Mouse (Mus musculus) adrenal gland, adult 8-10 months (tissue): Measurements from ENCODE around the gene Efcab10. TPM values are rescaled to one million over a fixed set of nuclear protein-coding genes. Genes with fewer than 3 reads are reported as not detected.
A peak's percentile ranks its signal among the peaks of the same experiment; 100 is the strongest.

Experiments used
- DNase-seq: peaks from one replicate; pipeline ENCODE4 v3.0.0; 2022
- total RNA-seq, 4 experiments: library from RNA; stranded (reverse); gene quantifications; 2 replicates each; pipeline ENCODE4 v1.2.4; 2022

Gene Efcab10
- total RNA-seq, result under 1 TPM; 0.52 to 0.92 (median 0.84) TPM

GRCm38 (mm10) chr12:33394804-33395623 is at the start of gene Efcab10:
Efcab10 (plus strand) TSS chr12:33394854.
- no peak for DNase-seq

DNA sequence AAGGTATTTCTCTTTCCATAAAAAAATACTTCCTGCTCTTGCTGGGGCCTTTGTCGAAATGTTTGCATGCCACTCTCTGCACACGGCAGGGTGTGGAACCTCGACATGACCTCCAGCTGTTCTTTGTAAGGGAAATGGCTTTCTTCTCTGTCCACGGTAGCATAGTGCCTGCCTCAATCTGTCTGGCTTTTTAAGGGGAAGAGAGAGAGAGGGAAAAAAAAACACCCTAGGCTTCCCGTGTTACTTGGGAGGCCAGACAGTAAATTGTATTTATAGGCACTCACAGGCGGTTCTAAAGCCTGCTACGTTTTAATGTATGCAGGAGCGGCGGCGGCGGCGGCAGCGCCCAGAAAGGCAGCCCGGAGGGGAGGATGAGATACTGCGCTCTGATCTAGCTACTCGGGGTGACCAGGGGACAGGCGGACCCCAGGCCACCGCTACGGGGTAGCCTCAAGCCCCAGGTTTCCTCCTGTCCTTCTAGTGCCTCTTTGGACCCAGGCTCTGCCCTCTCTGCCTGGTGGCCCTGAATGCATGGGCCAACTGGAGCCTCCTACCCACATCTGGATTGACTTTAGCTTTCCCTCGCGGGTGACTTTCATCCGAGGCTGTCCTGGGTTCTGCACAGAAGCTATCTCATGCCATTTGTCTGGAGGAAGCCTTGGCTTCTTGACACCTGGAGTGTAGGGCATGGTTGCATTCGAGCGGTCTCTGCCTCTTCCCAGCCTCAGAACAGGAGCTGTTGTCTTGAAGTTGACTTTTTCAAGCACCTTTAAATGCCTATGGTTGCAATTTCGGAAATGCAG is 49.5 kb upstream of the Efcab10 start:
- DNase-seq, result no peak

DNA sequence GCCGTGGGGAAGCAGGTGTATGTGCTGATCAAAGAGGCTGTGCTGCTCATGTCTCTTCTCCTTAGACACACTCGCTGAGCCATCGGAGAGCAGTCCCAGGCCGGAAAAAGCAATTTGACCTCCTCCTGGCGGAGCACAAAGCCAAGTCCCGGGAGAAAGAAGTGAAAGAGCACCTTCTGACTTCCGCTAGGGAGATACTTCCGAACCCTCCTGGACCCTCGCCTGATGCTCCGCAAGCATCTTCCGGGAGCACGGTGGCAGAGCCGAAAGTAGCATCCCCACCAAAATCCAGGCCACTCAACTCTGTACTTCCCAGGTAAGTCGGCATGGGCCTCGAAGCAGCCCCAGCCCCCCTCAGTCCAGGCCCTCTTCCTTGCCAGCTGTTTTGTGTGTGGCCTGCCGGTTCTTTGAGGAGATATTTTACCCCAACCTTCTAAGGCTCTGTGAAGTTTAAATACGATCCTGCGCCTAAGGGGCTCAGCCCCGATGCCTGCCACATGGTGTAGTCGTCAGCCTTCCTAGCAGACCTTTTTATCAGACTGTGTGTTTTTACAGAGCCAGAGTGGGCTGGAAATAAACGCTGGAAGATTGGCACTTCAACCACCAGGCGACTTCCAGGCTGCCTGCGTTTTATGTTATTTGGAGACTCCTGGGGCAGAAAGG is 48.8 kb upstream of the Efcab10 start:
- no peak for DNase-seq

DNA sequence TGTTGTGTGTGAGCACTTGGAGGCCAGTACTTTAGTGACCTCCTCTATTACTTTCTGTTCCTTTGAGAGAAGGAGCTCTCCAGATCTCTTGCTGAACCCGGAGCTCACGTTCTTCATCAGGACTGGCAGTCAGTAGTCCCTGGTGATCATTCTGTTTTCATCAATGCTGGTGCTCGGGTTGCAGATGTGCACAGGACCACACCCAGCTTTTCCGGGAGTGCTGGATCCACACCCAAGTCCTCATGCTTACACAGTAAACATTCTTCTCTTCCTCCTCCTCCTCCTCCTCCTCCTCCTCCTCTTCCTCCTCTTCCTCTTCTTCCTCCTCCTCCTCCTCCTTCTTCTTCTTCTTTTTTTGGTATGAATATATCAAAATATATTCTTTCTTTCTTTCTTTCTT is 42.0 kb upstream of the Efcab10 start:
- DNase-seq, result no peak

DNA sequence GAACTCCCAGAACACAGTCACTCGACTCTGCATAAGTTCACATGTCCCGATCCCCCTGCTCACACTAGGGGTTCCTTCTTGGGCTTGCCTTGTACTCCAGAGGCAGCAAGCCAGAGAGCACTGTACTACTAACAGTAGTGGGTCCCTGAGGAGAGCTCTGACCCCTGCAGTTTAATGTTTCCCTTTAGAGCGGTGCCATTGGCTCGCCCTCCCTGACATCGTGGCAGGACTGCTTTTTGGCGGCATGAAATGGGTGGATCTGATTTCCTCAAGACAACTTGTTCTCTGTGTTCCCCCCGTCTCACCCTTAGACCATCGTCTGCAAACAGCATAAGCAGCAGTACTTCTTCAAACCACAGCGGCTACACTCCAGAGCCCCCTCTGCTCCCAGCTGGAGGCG is 36.3 kb upstream of the Efcab10 start:
- DNase-seq, result no peak

- no peak for DNase-seq
These were observed 35.4 kb upstream of the Efcab10 start for GRCm38 (mm10) chr12:33359209-33359608.

DNA sequence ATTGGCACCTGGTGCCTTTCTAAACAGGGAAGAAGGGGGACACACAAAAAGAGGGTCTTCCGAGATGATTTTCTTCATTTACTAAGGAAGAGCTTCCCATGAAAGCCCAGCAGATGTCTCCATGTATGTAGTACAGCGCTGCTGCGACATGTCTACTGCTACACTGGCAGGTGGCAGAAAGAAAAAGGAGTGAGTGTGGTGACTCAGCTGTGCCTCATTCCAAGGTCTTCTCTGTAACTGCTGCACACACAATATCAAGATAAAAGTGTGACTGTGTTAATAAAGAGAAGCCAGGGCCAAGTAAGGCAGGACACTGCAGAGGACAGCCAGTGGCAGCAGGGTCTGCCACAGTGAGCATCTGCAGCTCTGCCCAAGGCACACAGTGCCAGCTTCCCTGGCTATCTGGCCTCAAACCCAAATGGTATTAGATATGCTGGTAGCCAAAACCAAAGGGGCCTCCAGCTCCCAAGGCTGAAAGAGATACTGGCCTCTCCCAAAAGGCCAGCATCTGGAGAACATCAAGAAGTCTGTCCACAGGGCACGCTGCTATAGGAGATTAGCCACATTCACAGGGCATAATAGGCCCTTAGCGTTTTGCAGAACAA is 34.7 kb upstream of the Efcab10 start:
- peak; percentile 38 for DNase-seq

- no peak for DNase-seq
These were observed 33.9 kb upstream of the Efcab10 start for GRCm38 (mm10) chr12:33360729-33361128.

- DNase-seq, result no peak
These were observed 30.1 kb upstream of the Efcab10 start for GRCm38 (mm10) chr12:33364511-33364910.

- no peak for DNase-seq
These were observed 29.5 kb upstream of the Efcab10 start for GRCm38 (mm10) chr12:33365133-33365532.

GRCm38 (mm10) chr12:33369555-33369954 is 25.1 kb upstream of the Efcab10 start:
- no peak for DNase-seq

DNA sequence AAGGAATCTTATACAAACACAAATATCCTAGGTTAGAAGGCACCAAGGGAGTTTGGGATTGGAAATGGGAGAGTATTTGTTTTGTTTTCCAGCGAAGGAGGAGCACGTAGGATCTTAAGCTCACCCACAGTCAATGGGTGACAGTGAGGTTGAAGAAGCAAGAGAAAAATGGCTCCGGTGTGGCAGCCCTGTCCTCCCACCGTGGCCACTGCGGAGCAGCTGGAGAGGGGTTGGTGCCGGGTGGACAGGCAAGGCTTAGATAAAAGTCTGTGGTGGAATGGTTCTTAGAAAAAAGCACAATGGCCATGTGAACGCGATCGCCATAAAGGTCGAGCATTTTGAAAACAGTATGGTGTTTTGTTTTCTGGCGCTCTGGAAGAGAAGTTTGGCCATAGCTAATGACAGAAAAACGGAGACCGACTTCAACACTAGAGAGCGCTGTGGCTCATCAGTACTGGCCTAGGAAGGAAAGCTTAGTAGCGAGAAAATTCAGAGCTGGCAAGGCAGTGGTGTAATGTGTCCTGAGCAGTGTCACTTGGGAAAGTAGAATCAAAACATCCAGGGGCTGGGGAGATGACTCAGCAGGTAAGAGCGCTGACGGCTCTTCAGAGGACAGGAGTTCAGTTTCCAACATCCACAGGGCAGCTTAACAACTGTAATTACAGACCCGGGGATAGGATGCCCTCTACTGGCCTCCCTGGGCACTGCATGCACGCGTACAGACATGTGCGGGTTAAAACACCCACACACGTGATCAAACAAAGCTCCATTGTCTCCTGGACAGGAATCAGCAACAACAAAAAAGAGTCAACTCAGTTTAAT is 14.8 kb upstream of the Efcab10 start:
- peak; percentile 71 for DNase-seq

DNA sequence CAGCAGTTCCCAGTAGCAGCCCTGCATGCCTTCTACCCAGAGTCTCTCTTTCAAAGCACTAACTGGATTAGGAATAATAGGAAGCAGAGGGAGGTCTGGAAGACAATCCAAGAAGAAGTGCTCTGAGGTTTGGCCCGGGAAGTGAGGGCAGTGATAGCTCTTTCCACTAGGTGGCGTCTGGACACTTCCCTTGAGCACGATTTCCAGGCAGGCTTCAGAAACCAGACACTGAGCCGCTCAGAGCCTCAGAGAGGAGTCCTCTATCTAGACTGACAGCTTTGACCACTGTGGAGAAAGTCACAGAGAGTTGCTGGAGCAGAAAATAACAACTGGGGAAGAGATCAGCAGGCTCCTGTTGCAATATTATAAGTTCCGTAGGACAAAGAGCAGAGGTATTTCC is 5.8 kb upstream of the Efcab10 start:
- DNase-seq, result peak; percentile 42

DNA sequence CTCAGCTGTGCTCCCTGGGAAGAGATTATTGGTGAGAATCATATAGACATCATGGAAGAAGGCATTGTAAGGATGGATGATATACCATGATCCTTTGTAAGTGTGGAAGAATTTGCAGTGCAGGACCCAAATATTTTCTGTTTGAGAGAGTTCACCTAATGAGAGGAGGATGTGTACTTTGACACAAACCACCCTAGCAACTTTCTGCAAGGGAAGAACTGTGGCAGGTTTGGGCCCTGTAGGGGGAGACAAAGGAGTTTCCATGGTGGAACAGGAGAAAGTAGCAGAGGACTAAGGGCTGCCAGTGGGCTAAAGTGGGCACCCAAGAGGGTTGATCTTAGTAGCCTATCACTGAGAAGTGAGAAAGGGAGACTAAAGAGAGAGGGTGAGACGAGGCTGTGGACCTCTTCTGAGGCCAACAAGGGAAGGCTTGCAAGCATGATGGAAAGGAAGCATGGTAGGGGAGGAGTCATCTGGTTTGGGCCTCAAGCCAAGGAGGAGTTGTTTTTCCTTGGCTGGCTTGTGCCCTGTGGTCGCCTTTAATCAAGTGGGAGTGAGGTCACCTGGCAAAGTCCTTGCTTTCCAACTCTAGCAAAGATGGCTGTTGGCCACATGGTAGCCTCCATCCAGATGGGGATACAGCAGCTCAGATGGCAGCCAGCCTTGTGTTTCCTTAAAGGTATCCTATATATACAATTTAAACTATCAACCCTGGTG is 3.7 kb upstream of the Efcab10 start:
- no peak for DNase-seq

DNA sequence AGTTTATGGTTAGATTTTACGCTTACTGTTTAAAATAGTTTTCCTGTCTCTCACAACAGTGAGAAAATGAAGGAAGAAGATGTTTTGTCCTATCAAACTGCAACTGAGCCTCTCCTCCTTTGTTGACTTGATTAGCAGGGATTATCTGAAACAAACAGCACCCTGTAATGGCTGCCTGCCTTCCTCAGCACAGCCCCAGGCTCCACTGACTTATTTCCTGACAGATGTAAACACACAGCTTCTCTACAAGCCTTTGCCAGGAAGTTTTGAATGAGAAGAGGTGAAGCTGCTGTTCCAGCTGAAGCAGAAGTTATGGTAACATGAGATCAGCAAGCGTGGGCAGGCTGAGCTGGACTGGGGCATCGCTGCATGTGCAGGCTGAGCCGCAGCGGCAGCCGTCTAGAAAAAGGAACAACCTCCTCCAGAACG is 8.6 kb downstream of the Efcab10 start:
- no peak for DNase-seq

- no peak for DNase-seq
These were observed 10.3 kb downstream of the Efcab10 start for GRCm38 (mm10) chr12:33404996-33405395.

DNA sequence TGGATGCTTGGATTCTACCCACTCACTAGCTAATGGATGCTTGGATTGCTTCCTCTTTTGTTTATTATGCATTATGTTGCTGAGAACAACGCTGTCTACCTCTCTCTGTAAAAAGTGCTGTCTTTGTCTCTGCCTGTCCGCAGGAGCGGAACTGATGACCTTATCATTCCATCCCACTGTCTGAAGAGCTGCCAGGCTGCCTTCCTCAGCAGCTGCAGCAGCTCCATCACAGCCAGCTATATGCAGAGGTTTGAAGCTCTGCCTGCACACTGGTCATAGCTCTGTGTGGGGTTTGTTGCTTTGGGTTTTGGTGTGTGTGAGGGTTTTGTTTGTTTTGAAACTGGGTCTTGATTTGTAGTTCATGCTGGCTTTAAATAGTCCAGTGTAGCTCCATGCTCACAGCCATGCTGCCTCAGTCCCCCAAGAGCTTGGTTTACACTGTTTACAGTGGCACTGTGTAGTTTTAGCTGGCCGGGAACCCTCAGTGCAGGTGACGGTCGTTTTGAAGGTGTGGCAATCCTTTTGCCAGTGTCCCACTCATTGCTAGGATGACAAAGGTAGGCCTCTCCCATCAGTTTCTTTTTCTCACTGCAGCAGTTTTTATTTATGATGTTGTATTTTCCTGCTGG is 10.9 kb downstream of the Efcab10 start:
- DNase-seq, result no peak

- DNase-seq, result no peak
These were observed 17.0 kb downstream of the Efcab10 start for GRCm38 (mm10) chr12:33411580-33412151.

DNA sequence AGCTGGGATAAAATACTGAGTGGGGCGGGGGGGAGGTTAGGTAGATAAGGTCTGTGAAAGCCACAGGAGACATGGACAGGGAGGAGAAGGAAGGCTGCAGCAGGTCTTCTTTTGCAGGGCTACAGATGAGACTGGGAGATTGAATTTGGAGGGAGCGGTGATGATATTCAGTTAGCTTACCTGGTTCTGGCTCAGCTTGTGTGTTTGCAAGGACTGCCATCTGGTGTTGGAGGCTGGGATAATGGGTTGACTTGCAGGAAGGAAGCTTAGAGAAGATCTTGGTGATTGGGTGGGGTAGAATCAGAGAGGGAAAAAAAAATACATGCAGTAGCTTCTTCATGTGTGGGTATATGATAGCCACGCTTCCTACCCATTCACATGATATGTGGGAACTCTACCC is 29.7 kb downstream of the Efcab10 start:
- DNase-seq, result no peak

DNA sequence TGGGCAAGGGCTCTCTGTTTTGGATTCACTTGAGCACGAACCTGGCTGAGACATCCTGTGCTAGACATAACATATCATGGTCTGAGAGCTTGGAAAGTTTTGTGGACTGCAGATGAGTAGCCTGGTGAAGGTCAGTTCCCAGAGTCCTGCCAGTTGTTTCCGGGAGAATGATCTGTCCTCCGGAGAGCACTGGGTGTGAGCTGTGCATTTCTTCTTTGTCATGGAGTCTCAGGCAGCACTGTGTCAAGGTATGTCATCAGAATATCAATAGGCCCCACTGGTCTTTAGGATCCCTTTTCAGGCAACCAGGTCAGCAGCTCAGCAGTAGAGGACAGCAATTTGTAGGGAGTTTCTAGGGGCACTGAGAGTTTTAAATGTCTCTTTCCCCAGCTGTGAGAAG is 32.6 kb downstream of the Efcab10 start:
- DNase-seq, result no peak
